Mouse (Mus musculus): ENCODE data around the gene Slc38a2. TPM values are rescaled to one million over a fixed set of nuclear protein-coding genes. Genes with fewer than 3 reads are reported as not detected.

Slc38a2 gene
- total RNA-seq, 1 experiment from 2014 or later: 139 TPM

DNA sequence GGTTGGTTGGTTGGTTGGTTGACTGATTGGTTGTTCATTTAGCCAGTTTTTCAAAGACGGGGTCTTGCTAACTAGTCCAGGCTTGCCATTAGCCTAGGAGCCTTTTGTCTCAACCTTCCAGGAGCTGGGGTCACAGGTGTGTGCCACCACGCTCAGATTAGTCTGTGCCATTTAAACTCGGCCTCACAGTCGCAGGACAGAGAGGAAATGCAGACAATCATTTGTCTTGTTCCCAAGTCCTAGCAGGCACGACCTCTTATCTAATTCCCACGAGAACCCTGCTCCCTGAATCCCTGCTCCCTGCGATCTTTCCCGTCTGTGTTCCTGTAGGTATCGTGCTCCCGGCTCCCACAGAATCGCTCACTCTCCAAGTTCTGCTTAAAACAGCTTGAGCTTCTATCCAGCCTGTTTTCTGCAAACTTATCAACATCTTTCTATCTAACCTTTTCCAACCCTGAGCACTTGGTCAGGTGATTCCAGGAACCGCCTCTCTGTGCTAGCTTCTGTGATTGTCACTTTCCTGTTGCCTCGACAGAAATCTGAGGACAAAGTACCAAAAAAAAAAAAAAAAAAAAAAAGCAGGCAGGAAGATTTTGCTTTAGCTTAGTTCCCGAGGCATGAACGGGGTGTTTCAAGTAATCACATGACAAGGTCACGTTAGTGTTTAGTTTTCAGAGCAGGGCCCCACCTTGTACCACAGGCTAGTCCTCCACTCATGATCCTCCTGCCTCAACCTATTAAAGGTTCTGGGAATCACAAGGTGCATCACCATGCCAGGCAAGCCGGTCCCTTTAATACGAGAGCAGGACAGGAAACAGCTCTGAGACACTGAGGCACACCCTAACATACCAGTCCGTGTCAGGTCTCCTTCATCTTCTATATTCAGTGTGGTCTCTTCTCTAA is 20.4 kb downstream of the Slc38a2 start:
- no peak for ATAC-seq (ENCODE audit: extremely low read depth, insufficient number of reproducible peaks, low FRiP score, poor library complexity, severe bottlenecking)

DNA sequence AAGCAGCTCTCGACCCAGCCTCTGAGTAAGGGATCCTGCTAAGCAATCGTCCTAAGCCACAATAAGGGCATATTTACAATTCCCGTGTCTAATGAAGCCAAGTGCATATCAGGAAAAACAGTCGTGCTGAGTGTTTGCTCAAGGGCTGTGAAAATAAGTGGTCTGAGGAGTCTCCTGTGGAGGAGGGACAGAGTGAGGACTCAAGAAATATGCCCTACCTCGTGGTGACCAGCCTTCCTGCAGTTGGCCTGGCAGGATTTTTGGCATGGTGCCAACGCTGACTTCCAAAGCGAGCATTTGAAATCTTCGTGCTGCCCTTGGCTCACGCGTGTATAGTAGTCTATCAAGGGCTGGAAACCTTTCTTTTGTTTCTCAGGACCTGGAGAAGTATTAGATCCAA is 23.0 kb downstream of the Slc38a2 start:
- ATAC-seq (ENCODE audit: extremely low read depth, insufficient number of reproducible peaks, low FRiP score, poor library complexity, severe bottlenecking): no peak

DNA sequence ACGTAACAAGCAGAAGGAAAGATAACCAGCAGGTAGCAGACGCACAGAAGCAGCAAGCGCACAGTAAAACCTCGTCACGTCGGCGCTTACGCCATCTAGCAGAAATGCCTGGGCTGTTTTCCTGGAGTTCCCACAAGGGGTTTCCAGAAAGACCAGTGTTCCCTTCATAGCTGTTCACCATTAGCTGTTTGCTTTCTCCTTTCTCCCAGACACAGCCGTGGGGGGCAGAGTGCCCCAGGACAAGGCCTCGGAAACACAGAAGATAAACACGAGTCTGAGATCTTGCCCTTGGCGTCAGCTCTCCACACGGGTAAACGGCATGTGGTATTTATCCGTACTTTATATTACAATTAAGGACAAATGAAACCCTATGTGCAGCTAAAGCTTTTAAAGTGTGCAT is 23.8 kb downstream of the Slc38a2 start:
- no peak for ATAC-seq (ENCODE audit: extremely low read depth, insufficient number of reproducible peaks, low FRiP score, poor library complexity, severe bottlenecking)

DNA sequence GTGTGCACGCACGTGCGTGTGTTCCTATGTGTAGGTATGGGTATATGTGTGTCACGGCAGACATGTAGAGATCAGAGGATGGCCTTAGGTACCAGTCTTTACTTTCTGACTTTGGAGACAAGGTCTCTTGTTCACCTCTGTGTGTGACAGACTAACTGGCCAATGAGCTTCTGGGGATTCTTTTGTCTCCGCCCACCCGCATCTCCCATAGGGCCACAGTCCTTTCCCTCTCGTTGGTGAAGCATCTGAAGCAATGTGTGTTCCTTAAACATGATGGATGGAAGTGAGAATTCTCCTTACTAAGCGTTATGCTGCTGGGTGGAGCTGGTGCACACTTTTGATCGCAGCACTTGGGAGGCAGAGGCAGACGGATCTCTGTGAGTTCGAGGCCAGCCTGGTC is 24.5 kb downstream of the Slc38a2 start:
- no peak for ATAC-seq (ENCODE audit: extremely low read depth, insufficient number of reproducible peaks, low FRiP score, poor library complexity, severe bottlenecking)

DNA sequence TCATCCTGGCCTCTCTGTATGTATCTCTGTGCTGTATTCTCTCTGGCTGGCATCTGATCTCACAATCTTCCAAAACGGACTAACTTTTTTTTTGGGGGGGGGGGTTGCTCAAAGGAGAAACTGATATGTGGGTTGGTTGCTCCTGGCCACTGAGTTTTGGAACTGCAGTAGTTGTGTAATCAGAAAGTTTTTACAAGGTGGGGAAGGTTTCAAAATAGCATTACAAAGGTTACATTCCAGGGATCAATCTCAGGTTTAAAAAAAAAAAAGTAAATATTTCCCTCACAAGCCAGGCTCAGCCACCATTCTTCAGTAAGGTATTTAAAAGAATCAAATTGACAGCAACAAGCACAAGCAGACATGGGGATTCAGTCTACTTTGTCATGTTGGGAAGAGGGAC is 25.4 kb downstream of the Slc38a2 start:
- ATAC-seq (ENCODE audit: extremely low read depth, insufficient number of reproducible peaks, low FRiP score, poor library complexity, severe bottlenecking): no peak

DNA sequence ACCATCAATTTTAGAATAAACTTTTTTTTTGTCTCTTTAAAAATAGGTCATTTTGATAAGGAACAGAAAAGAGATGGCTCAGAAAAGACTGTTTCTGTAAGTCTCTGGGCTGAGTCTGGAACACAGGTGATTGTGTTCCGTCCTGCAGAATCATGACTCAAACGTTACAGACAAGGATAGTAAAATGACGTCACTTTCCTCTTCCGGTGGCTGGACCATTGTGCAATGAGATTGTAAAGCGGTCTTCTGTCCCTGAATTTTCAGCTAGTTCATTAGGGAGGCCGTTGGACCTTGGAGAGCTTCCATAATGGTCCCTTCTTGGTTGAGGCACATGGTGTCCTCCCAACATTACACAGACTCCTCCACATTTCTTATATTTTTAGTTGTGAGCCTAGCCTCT is 29.8 kb downstream of the Slc38a2 start:
- no peak for ATAC-seq (ENCODE audit: extremely low read depth, insufficient number of reproducible peaks, low FRiP score, poor library complexity, severe bottlenecking)

DNA sequence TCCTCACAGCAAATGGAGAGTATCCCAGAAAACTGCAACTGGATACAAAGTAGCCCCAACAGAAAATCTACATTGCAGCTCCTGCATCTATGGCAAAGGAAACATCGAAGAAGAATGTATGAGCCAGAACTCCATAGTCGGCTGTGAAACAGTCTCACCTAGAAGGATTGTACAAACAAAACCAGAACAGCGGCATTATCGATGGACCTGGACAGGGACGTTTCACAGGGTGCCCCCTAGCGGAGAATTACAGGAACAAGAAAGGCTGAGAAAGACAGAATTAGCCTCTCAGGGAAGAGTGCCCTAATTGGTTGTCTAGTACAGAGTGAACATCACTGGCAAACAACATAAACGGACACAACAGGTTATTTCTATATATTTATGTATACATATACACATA is 32.9 kb downstream of the Slc38a2 start:
- peak; percentile 76 for ATAC-seq (ENCODE audit: extremely low read depth, insufficient number of reproducible peaks, low FRiP score, poor library complexity, severe bottlenecking)

DNA sequence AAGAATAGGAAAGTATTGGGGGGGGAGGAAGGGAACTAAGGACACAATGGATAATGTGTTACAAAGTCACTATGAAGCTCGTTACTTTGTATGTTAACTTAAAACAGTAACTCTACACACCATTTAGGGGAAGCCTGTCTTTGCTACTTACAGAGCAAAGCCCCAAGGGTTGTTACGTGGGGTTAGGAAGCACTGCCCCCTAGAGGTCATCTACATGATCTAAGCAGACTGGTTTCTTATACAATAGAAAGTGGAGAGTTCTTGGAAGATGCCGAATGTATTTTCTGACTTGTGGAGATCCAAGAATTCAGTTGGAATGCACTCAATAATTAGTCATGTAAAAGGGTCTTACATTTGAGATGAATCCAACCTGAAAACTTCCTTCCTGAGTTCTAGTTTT is 33.6 kb downstream of the Slc38a2 start:
- ATAC-seq (ENCODE audit: extremely low read depth, insufficient number of reproducible peaks, low FRiP score, poor library complexity, severe bottlenecking): peak; percentile 88

DNA sequence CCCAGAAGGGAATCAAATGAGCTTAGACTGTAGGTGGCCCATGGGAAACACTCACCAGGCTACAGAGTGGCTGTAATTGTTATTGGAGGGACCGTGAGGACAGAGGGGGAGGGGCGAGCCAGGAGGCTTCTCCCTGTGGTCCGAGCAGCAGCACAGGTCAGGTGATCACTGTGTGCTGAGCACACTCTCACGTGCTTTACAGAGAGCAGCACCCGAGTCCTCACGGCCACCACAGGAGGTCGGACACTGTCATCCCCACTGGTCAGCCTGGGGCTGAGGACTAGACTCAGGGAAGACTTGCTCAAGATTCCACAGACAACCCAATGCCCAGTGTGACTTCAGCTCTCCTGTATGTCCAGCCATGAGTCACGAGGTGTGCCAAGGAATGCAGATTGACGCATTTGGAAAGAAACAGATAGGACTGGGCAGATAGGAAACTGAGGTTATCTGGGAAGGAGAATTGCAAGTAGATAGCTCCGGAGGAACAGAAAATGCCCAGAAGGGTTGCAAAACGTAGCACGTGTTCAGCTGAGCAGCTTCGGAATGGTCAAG is 38.9 kb downstream of the Slc38a2 start:
- no peak for ATAC-seq (ENCODE audit: extremely low read depth, insufficient number of reproducible peaks, low FRiP score, poor library complexity, severe bottlenecking)

DNA sequence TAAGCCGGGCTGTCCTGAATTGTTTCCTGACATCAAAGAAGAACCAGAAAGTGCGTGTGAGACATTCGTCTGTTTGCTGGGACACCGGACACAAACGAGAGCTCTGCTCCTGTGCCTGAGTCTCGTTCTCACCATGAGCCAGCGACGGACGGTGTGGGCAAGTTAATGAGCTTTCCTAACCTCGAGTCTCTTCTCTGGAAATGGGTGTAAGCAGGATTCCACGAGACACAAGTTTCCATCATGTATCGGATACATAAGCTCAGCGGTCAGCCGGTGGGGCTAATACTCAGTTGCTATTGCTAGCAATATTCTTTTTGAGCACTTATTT is 41.3 kb downstream of the Slc38a2 start:
- no peak for ATAC-seq (ENCODE audit: extremely low read depth, insufficient number of reproducible peaks, low FRiP score, poor library complexity, severe bottlenecking)

DNA sequence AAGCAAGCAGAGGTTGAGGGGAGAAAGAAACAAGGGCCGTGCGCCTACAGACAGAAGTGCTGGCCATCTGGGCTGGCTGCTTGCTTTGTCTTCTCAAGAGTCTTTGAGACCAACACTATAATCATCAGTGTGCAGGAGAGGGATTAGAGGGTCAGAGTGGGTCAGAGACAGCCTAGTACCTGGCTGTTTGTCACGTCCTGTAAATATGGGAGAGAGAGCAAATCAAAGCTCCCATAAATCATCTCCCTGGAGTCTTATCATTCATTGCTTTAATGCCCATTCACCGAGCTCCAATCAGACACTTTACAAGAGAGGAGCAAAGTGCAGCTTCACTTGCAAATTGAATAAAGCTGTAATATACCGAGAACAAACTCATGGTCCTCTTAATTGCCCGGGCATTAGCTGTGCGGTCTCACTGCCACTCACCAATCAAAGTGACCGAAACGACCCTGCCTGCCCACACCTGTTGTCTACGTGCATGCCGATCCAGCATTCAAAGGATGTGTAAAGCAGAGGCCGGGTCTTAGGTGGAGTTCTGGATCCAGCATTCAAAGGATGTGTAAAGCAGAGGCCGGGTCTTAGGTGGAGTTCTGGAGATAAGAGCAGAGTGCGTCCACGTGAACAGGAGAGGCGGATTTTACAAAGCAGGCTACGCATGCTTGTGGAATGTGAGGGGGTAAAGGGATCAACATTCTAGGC is 41.8 kb downstream of the Slc38a2 start:
- ATAC-seq (ENCODE audit: extremely low read depth, insufficient number of reproducible peaks, low FRiP score, poor library complexity, severe bottlenecking): no peak

DNA sequence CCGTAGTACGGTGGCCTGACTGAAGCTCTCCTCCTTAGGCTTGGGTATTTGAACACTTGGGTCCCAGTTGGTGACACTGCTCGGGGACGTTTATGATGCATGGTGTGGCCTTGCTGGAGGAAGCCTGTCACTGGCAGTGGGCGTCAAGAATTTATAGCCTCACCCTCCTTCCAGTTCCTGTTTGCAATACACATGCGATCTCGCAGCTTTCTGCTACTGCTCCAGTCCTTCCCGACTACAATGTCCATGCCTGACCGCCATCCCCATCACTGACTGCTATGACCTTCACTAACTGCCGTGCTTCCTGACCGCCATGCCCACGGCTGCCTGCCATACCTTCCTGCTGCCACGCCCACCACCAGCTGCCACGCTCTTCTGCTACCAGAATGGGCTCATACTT is 44.0 kb downstream of the Slc38a2 start:
- ATAC-seq (ENCODE audit: extremely low read depth, insufficient number of reproducible peaks, low FRiP score, poor library complexity, severe bottlenecking): peak; percentile 66

DNA sequence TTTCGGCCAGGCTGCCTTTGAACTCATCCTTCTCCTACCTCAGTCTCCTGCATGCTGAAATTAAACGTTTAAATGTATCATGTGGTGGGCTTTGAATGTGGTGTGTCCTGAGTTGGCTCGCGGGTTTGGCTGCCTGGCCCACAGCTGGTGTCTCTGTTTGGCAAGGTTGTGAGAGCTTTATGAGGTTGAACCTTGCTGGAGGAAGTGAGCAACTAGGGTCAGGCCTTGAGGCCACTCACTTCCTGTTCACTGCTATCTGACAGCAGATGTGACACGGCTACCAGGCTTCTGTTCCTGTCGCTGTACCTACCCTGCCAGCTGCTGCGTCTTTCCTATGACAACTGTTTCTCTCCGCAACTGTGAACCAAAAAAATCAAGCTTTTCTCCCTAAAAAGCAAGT is 44.8 kb downstream of the Slc38a2 start:
- peak; percentile 92 for ATAC-seq (ENCODE audit: extremely low read depth, insufficient number of reproducible peaks, low FRiP score, poor library complexity, severe bottlenecking)

DNA sequence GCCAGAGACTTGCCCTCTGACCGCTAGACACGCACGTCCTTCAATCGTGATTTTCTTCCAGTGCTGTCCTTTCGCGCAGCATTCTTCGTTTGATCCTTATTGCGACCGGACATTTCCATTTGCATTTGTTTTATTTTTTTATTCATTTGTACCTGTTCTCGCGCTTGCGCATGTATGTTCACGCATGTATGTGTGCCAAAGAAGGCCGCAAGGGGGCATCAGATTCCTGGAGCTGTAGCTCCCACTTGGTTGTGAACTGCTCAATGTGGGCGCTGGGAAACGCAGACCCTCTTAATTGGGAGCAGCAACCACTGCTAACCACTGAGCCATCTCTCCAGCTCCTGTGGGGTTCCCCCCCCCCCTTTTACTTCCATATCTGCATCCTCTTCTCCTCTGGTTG is 46.5 kb downstream of the Slc38a2 start:
- ATAC-seq (ENCODE audit: extremely low read depth, insufficient number of reproducible peaks, low FRiP score, poor library complexity, severe bottlenecking): no peak

DNA sequence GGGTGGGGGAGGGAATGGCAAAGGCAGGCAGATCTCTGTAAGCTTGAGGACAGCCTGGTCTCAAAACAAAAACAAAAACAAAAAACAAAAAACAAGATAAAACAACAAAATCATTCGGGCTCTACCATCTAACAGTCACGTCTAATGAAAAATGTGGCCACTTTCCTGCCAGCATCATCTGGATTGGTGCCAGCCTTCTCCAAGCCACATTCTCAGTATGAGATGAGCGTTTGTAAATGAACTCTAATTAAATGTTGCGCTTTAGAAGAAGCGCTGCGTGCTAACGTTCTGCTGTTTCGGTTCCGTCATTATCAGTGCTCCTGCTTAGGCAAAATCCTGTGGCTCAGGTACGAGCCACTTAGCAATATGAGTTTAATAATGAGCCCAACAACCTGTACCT is 47.0 kb downstream of the Slc38a2 start:
- no peak for ATAC-seq (ENCODE audit: extremely low read depth, insufficient number of reproducible peaks, low FRiP score, poor library complexity, severe bottlenecking)

DNA sequence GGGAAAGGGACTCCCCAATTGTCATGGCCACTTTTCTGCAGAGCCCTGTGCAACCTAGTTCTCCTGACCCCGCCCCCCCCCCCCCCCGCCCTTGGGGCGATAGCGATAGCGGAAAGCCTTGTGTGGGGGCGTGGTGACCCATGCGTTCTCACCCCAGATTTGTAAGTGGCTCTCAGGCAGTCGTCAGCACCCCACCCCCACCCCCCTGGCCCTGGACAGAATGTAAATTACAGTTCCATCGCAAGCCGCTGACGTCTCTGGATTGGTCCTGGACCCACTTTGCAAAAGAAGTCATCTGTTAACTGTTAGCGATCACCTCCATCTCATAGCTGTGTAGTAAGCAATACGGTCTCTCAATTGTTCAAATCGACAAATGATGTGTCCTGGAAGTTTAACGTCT is 52.2 kb downstream of the Slc38a2 start:
- no peak for ATAC-seq (ENCODE audit: extremely low read depth, insufficient number of reproducible peaks, low FRiP score, poor library complexity, severe bottlenecking)

DNA sequence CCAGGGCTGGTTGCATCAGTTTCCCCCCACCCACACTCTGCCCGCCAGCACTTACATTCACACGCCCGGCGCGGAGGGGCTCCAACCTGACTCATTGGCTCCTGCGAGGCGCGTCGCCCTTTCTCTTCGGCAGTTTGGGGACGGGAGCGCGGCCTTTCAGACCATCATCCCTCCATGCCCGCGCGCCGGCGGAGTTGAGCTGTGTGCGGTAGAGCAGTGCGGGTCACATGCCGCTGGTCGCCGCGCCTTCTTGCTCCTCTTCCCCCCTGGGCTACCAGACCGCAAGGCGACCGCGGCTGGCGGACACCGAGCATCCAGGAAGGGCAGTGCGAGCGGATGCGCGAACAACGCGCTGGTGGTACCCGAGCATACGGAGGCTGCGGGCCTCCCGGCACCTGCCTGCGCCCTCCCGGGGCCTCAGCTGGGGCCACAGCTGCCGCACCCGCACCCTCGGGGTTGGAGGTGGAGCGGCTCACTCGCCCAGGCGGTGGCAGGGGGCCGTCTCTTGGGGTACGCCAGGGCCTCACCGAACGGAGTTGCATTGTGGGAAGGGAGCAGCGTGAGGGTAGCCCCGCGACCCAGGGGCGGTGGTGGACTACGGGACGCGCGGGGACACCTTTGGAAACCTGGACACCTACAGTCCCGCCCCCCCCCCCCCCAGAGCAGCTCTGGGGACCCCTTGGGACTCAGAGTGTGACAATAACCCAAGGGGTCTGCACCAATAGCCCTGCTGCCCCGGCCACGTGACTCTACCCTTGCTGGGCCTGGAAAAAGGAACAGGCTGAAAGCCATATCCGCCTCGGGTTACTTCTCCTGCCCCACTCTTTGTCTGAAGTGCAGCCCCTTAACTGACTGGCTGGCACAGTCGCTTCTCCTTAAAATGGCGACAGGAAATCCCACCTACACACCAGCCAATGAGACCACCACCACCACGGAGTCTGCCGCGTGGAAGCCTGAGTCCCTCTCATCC is 56.8 kb downstream of the Slc38a2 start, which contains the start of gene Slc38a1:
Gene Slc38a1, minus strand, starts transcription at position 478 of the 970 bp plus-strand sequence.
- peak; percentile 16 for ATAC-seq (ENCODE audit: extremely low read depth, insufficient number of reproducible peaks, low FRiP score, poor library complexity, severe bottlenecking)

DNA sequence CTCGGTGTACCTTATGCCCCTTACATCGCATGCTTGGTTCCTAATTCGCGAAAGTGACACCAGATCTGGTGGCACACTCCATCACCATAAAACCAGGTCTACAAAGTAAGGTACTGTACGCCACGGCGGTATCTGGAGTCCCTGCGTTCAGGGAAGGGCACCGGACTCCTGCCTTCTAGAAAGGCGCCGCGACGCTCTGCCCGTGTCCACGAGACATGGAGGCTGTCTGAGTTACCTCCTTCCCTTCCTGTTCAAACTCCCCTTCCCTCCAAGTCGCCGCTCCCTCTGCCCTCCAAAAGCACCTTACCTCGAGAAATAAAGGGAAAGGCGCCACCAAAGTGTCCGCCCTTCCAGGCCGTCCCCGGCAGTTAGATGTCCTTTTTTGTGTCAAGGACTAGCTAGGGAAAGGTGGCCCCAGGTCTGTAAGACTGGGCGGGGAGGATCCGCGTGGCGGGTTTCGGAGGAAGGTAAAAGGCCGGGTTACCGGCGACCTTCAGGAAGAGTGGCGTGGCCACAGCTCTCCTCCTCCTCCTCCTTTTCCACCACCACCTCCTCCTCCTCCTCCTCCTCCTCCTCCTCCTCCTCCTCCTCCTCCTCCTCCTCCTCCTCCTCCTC is 57.6 kb downstream of the Slc38a2 start:
- ATAC-seq (ENCODE audit: extremely low read depth, insufficient number of reproducible peaks, low FRiP score, poor library complexity, severe bottlenecking): no peak

Data from neutrophil, adult 5-6 weeks (primary cell).